Mouse (Mus musculus) midbrain, embryonic 14.5 days (tissue): ENCODE measurements around the gene Man1a2. TPM values are rescaled to one million over a fixed set of nuclear protein-coding genes. Genes with fewer than 3 reads are reported as not detected.

Experiments used
- ATAC-seq: fragments of 200-750 bp; cut with Nextera tagmentation; 2 replicates; pipeline ENCODE4 v1.8.0; 2017; ENCODE audit warnings: moderate number of reproducible peaks, moderate library complexity; ENCODE audit not compliant: low FRiP score, low TSS enrichment
- DNase-seq: peaks from one replicate; pipeline ENCODE4 v3.0.0-alpha.2; 2015
- H3K27ac ChIP-seq: fragments of 300-500 bp; sonication (generic); replicated peaks from 2 replicates; pipeline ENCODE4 v1.5.1; 2014; ENCODE audit warnings: mild to moderate bottlenecking, low read depth, low read length, moderate library complexity
- H3K27me3 ChIP-seq: fragments of 300-500 bp; sonication (generic); 2 replicates; pipeline ENCODE4 v1.6.1; 2014; ENCODE audit warnings: low read length, control low read depth, mixed read lengths; ENCODE audit not compliant: control insufficient read depth, insufficient read depth
- H3K36me3 ChIP-seq: fragments of 300-500 bp; sonication (generic); 2 replicates; pipeline ENCODE4 v1.6.1; 2014; ENCODE audit warnings: low read length, control low read depth; ENCODE audit not compliant: control insufficient read depth, insufficient read depth
- H3K4me1 ChIP-seq: fragments of 300-500 bp; sonication (generic); 2 replicates; pipeline ENCODE4 v1.6.1; 2014; ENCODE audit warnings: mild to moderate bottlenecking, antibody characterized with exemption, low read length, control low read depth; ENCODE audit not compliant: control insufficient read depth, insufficient read depth
- H3K4me2 ChIP-seq: fragments of 300-500 bp; sonication (generic); 2 replicates; pipeline ENCODE4 v1.6.1; 2014; ENCODE audit warnings: mild to moderate bottlenecking, low read length, moderate library complexity
- H3K4me3 ChIP-seq: fragments of 300-500 bp; sonication (generic); replicated peaks from 2 replicates; pipeline ENCODE4 v1.5.1; 2014; ENCODE audit warnings: low read depth, low read length
- H3K9ac ChIP-seq: fragments of 300-500 bp; sonication (generic); replicated peaks from 2 replicates; pipeline ENCODE4 v1.6.1; 2014; ENCODE audit warnings: mild to moderate bottlenecking, low read length, moderate library complexity
- H3K9me3 ChIP-seq: fragments of 300-500 bp; sonication (generic); 2 replicates; pipeline ENCODE4 v1.6.1; 2016; ENCODE audit warnings: low read length, control low read depth, mixed read lengths; ENCODE audit not compliant: control insufficient read depth
- WGBS: fragments of 180-500 bp; shearing (Covaris S2); extraction: QIAGEN DNeasy Blood & Tissue Kit; methylation state at CpG from one replicate; pipeline ENCODE4 v1.1.7; 2014; 5-methylcytosine and 5-hydroxymethylcytosine counted together
- polyA plus RNA-seq: library from polyadenylated mRNA; unstranded; fragments of >200 nt; fragmentation: Nextera tagmentation; extraction: Ambion mirVana; gene quantifications from 2 replicates; pipeline ENCODE4 v1.2.1, GENCODE M21; 2014

Gene Man1a2
- polyA plus RNA-seq, 1 experiment from 2014 or later = 55.3 TPM

GRCm38 (mm10) chr3:100715367-100715766, 30.1 kb upstream of the Man1a2 start:
- no peaks in the 10 kb centered on the region for H3K36me3 ChIP-seq
- DNase-seq (no peak), ATAC-seq (no peak)
- H3K4me2 ChIP-seq = no peak overlapping the region
- H3K27ac ChIP-seq = no peak overlapping the region
- no peaks in the 10 kb centered on the region for H3K27me3 ChIP-seq
- WGBS = 82% methylated on average over 4 of the region's 4 CpGs
- H3K4me1 ChIP-seq = no peaks in the 10 kb centered on the region
- H3K9ac ChIP-seq = no peak overlapping the region
- no peak overlapping the region for H3K4me3 ChIP-seq
- no peaks in the 10 kb centered on the region for H3K9me3 ChIP-seq

DNA sequence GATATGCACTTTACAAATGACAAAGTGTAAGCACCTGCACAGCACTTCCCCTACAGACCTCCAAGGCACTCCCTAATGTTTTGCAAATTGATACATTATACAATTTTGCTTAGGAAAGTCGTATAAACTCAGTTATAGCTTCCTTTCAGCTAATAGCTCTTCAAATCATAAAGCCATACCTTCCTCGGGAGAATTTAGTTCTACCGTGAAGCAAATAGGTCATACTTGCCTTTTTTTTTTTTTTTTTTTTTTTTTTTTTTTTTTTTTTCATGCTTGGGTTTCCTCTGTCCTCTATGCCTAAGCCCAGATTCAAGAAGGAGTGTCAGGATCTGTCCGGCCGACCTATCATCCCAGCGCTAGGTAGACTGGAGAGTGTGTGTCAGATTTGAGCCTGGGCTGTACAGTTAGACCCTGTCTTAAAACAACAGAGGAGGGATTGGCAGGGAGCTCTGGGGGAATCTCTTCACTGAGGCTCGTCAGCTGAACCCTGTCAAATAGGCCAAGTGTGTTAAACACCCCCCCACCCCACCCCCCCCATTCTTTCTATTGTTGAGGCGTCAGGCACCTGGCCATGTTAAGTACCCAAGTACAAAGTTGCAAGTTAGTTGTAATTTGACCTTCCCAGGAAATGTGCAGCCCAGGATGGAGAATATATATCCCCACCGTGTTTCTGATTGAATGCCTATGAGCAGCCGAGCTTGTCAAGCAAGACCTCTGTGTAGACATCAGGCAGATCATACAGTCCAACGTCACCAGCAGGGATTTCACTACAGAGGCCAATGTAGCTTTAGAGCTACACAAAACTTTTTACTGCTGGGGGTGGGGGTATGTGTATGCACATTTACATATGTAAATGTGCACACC, 28.1 kb upstream of the Man1a2 start:
- no peaks in the 10 kb centered on the region for H3K4me1 ChIP-seq
- 74% methylated on average over 11 of the region's 11 CpGs for WGBS
- DNase-seq = no peak
- H3K9ac ChIP-seq = no peak overlapping the region
- no peak overlapping the region for H3K27ac ChIP-seq
- no peaks in the 10 kb centered on the region for H3K36me3 ChIP-seq
- ATAC-seq = no peak
- H3K9me3 ChIP-seq = no peaks in the 10 kb centered on the region
- H3K27me3 ChIP-seq = no peaks in the 10 kb centered on the region
- no peak overlapping the region for H3K4me3 ChIP-seq
- no peak overlapping the region for H3K4me2 ChIP-seq

DNA sequence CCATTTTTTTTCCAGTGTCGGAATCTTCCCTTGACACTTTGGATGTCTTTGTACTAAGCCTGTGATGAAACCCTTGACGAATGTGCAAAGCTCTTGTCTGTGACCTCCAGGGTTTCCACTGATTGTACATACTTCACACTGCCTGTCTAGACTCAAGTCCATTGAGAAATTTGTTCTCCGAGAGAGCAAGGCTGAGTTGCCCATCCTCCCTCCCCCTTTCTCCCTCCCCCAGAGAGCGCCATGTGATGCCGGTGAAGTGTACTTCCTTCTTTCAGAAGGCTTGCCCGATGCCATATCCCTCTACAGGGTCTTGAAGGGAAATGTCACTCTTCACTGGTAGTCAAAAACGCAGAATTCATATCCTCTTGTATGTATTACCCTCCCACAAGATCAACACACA, 26.8 kb upstream of the Man1a2 start:
- Histone ChIP-seq H3K27me3 (no peaks in the 10 kb centered on the region), H3K9me3 (no peaks in the 10 kb centered on the region), H3K4me3 (no peak overlapping the region), H3K4me2 (no peak overlapping the region), H3K36me3 (no peaks in the 10 kb centered on the region), H3K27ac (no peak overlapping the region), H3K9ac (no peak overlapping the region), H3K4me1 (no peaks in the 10 kb centered on the region)
- WGBS = 90% methylated on average over 7 of the region's 7 CpGs
- ATAC-seq (no peak), DNase-seq (no peak)

GRCm38 (mm10) chr3:100711486-100711885, 26.2 kb upstream of the Man1a2 start:
- DNase-seq (no peak), ATAC-seq (no peak)
- H3K4me1 ChIP-seq = no peaks in the 10 kb centered on the region
- H3K9ac ChIP-seq = no peak overlapping the region
- WGBS = 77% methylated on average over 4 of the region's 4 CpGs
- no peaks in the 10 kb centered on the region for H3K27me3 ChIP-seq
- H3K27ac ChIP-seq = no peak overlapping the region
- H3K4me2 ChIP-seq = no peak overlapping the region
- no peaks in the 10 kb centered on the region for H3K36me3 ChIP-seq
- H3K4me3 ChIP-seq = no peak overlapping the region
- H3K9me3 ChIP-seq = no peaks in the 10 kb centered on the region

DNA sequence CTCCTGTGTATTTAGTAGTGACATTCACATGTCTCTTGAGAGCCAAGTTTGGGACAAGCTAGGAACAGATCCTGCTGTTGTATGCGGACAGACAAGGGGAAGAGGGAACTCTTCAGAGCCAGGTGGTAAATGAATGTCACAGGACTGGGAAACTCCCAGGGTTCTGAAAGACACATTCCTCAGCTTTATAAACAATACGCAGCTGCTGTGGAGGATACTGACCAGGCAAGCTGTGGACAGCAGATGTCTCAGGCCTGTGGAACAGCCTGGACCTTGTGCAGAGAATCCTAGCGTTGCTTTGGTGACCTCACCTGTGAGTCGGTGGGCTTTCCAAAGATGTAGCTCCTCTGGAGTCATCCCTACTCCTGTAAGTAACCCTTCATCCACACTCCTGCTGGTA, 21.8 kb upstream of the Man1a2 start:
- no peaks in the 10 kb centered on the region for H3K36me3 ChIP-seq
- peaks cover 14% of the 10 kb centered on the region for H3K4me1 ChIP-seq
- no peaks in the 10 kb centered on the region for H3K9me3 ChIP-seq
- no peaks in the 10 kb centered on the region for H3K27me3 ChIP-seq
- H3K27ac ChIP-seq = no peak overlapping the region
- H3K4me3 ChIP-seq = no peak overlapping the region
- 93% methylated on average over 4 of the region's 4 CpGs for WGBS
- H3K4me2 ChIP-seq = no peak overlapping the region
- H3K9ac ChIP-seq = no peak overlapping the region
- no peak for ATAC-seq
- no peak for DNase-seq

- Histone ChIP-seq H3K4me3 (no peak overlapping the region), H3K9me3 (no peaks in the 10 kb centered on the region), H3K27me3 (no peaks in the 10 kb centered on the region), H3K4me1 (peaks cover 14% of the 10 kb centered on the region), H3K9ac (no peak overlapping the region), H3K27ac (no peak overlapping the region), H3K4me2 (peak overlapping the region; percentile 8; the same call in 1 of the 2 replicates), H3K36me3 (no peaks in the 10 kb centered on the region)
- WGBS = 22% methylated on average over 11 of the region's 11 CpGs
- ATAC-seq (no peak), DNase-seq (peak; percentile 24)
Measured at GRCm38 (mm10) chr3:100705128-100705667, 19.9 kb upstream of the Man1a2 start.

DNA sequence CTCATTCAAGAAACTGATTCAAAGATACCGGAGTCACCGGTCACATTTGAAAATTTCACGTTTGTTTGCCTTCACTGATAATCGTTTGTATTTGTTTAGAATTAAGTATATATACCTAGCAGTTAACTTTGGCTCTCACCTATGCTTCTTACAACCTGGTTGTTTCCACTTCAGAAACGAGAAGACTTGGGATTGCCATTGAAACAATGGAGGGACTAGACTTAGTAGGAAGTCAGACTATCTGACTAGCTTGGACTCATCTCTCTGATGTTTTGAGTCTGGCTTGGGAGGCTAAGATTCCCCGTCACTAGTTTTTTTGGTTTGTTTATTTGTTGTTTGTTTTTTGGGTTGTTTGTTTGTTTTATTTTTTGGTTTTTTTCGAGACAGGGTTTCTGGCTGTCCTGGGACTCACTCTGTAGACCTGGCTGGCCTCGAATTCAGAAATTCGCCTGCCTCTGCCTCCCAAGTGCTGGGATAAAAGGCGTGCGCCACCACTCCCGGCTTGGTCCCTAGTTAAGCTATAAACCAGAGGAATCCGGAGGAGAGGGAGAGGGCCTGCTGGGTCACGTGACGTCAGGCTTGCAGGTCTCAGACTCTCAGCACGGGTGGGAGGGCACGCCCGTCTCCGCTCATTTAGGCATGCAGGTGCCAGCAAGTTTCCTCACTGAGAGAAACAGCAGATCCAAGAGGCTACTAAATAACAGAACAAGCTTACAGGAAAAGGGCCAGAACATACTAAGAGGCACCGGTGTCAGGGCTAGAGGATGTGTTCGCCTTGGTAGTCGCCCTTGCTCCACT, 18.7 kb upstream of the Man1a2 start:
- WGBS = 69% methylated on average over 22 of the region's 22 CpGs
- Histone ChIP-seq H3K9me3 (no peaks in the 10 kb centered on the region), H3K4me2 (no peak overlapping the region), H3K36me3 (no peaks in the 10 kb centered on the region), H3K4me1 (peaks cover 14% of the 10 kb centered on the region), H3K27ac (no peak overlapping the region), H3K4me3 (no peak overlapping the region), H3K27me3 (no peaks in the 10 kb centered on the region), H3K9ac (no peak overlapping the region)
- peak; percentile 6 for DNase-seq
- ATAC-seq = no peak

DNA sequence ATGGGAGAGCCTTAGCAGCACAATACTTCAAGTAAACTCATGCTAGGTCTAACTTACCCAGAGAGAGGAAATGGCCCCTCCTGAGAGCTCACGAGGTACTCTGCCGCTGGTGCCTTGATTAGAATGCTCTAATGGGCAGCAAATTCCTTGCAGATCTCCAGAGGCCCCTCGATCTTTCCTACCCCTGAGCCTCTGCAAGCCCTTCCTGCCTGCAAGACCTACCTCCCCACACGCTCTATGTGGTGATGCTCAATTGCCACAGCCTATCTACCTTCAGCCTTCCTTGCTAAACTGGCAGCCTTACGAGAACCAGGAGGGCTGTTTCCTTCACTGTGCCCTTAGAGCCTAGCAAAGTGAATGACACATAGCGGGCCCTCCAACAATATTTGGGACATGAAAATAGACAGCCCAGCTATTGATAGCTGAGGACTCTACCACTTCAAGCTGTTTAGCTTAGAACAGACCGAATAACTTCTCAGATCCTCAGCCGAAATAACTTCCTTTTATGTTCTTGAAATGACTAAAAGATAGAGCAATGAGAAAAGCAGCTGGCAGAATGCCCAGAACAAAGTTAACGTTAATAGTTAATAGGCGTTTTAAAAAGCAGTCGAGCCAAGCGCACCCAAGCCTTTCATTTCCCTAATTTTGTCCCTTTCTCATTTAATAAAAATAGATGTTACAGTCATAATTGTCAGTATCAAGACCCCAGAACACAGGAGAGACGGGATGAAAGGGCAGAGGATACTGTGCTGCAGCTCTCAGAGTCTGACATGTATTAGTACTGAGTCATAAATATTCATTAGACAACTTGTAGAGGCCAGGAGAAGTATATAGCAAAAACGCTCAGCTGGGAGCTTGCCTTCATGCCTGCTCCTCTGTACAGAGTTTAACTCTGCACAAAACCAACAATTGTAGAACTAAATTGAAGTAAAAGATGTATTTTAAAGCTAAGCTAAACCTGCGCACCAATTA, 17.9 kb upstream of the Man1a2 start:
- no peak overlapping the region for H3K4me2 ChIP-seq

More for the DNA sequence above, 17.9 kb upstream of the Man1a2 start:
- Histone ChIP-seq H3K36me3 (no peaks in the 10 kb centered on the region), H3K27ac (no peak overlapping the region), H3K9ac (no peak overlapping the region), H3K9me3 (no peaks in the 10 kb centered on the region), H3K4me1 (peaks cover 14% of the 10 kb centered on the region), H3K4me3 (no peak overlapping the region), H3K27me3 (no peaks in the 10 kb centered on the region)
- 44% methylated on average over 15 of the region's 15 CpGs for WGBS
- DNase-seq (peak; percentile 62), ATAC-seq (no peak)
